Mouse (Mus musculus): ENCODE measurements around the gene Il17c. TPM values are rescaled to one million over a fixed set of nuclear protein-coding genes. Genes with fewer than 3 reads are reported as not detected.

The Il17c gene
- polyA plus RNA-seq, 1 experiment from 2014 or later = not detected

DNA sequence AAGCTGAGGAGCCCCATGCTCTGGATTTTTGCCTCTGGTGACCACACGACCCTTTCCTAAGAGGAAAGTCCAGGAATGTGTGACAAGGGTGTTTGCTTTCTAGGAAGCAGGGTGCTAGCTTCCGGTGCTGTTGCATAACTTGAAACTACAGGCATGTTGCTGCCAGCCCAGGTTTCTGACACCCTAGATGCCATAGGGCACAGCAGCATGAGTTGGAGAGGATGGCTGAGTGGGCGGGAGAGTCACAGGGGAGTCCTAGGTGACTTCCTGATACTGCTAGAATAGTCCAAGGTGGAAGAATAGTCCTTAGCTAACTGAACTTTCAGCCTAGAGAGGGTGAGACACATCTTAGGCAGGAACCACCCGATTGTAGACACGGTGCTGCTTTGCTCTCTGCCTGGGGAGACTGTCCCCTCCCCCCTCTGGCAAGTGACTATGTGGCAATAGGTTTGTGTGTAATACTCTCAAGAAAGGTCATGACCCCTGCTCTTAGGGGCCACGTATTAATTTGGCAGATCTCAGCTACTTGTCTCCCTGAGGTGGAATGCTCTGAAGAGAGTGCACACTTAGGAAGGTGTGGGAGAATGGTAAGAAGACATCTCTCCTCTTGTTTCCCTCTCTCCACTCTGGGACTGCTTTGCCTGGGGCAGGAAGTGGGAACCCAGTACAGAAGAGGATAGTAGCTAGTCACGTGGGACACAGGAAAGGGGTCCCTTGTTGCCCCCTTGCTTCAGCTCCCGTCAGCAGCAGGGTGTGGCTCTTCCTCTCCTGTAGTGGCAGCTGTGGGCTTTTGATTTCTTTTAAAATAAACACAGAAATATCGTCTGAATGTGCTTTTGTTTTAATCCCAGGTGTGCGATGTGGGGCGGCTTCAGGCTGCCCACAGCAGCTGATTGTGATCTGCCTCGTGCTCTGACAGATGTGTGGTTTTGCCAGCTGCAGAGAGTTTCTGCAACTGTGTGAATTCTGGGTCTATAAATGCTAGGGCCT lies 42.1 kb downstream of the Il17c start:
- Histone ChIP-seq H3K36me3 (peaks cover 37% of the 10 kb centered on the region), H3K9me3 (replicated peaks) (no peaks in the 10 kb centered on the region), H3K9ac (no peak overlapping the region), H3K27ac (no peak overlapping the region), H3K4me3 (replicated peaks) (no peak overlapping the region), H3K4me1 (peaks cover 25% of the 10 kb centered on the region), H3K4me2 (no peak overlapping the region), H3K27me3 (peaks cover 42% of the 10 kb centered on the region)
- ATAC-seq (replicated peaks; ENCODE audit: low FRiP score) = no peak
- WGBS = 47% methylated on average over 12 of the region's 12 CpGs

- Histone ChIP-seq H3K4me3 (replicated peaks) (no peak overlapping the region), H3K9me3 (replicated peaks) (no peaks in the 10 kb centered on the region), H3K36me3 (peaks cover 40% of the 10 kb centered on the region), H3K27me3 (peaks cover 32% of the 10 kb centered on the region), H3K4me2 (no peak overlapping the region), H3K4me1 (peaks cover 24% of the 10 kb centered on the region), H3K9ac (no peak overlapping the region), H3K27ac (no peak overlapping the region)
- WGBS = 67% methylated on average over 7 of the region's 7 CpGs
- ATAC-seq (replicated peaks; ENCODE audit: low FRiP score) = no peak
Observed at GRCm38 (mm10) chr8:122464985-122465384, 43.2 kb downstream of the Il17c start.

DNA sequence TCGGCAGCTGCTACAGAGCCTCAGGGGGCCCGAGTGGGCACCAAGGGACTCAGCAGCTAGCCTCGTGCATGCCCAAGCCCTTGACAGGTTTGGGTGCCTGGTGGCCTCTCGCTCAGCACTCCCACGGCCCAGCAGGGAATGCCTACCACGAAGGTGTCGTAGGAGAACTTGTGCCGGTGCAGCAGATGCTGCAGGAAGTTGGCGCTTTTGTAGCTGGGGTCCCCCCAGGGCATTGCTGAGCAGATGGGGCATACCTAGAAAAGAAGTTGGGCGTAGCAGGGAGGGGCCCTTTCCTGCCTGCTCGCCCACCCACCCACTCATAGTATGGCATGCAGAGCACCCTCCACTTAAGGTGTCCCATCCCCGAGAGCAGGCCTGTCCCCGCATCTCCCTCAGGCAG lies 46.0 kb downstream of the Il17c start:
- H3K27me3 ChIP-seq = peaks cover 4% of the 10 kb centered on the region
- H3K27ac ChIP-seq = no peak overlapping the region
- ATAC-seq (replicated peaks; ENCODE audit: low FRiP score) = no peak
- H3K9me3 ChIP-seq (replicated peaks) = no peaks in the 10 kb centered on the region
- H3K4me3 ChIP-seq (replicated peaks) = no peak overlapping the region
- 0 out of 2 replicates have a peak, but pooled peaks cover 3% of the 10 kb centered on the region for H3K4me1 ChIP-seq
- WGBS = 91% methylated on average over 13 of the region's 13 CpGs
- peaks cover 60% of the 10 kb centered on the region for H3K36me3 ChIP-seq
- no peak overlapping the region for H3K9ac ChIP-seq
- no peak overlapping the region for H3K4me2 ChIP-seq

- 73% methylated on average over 6 of the region's 6 CpGs for WGBS
- Histone ChIP-seq H3K27ac (no peak overlapping the region), H3K36me3 (peaks cover 74% of the 10 kb centered on the region), H3K9me3 (replicated peaks) (no peaks in the 10 kb centered on the region), H3K4me2 (no peak overlapping the region), H3K4me1 (peaks cover 6% of the 10 kb centered on the region), H3K27me3 (no peaks in the 10 kb centered on the region), H3K4me3 (replicated peaks) (no peak overlapping the region), H3K9ac (no peak overlapping the region)
- ATAC-seq (replicated peaks; ENCODE audit: low FRiP score) = no peak
Observed at GRCm38 (mm10) chr8:122469407-122469806, 47.6 kb downstream of the Il17c start.

DNA sequence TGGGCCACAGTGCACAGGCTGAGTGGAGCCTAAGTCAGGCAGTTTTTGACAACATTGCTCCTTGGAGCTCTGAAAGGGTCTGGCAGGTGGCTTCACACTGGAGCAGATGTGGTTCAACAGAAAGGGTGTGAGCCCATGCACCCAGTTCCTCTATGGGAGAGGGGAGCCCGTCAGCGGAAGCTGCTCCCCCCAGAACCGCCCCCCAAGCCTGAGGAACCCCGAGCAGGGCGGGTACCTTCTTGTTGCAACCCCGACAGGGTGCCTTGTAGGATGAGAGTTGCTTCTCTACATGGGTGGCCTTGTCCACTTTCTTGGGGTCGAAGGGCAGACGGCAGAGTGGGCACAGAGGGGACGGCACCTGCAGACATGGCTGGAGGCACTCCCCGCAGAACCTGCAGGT lies 48.1 kb downstream of the Il17c start:
- peaks cover 74% of the 10 kb centered on the region for H3K36me3 ChIP-seq
- ATAC-seq (replicated peaks; ENCODE audit: low FRiP score) = no peak
- no peak overlapping the region for H3K27ac ChIP-seq
- WGBS = 87% methylated on average over 10 of the region's 10 CpGs
- H3K9me3 ChIP-seq (replicated peaks) = no peaks in the 10 kb centered on the region
- H3K4me3 ChIP-seq (replicated peaks) = no peak overlapping the region
- no peaks in the 10 kb centered on the region for H3K27me3 ChIP-seq
- H3K9ac ChIP-seq = no peak overlapping the region
- no peak overlapping the region for H3K4me2 ChIP-seq
- H3K4me1 ChIP-seq = peaks cover 11% of the 10 kb centered on the region

DNA sequence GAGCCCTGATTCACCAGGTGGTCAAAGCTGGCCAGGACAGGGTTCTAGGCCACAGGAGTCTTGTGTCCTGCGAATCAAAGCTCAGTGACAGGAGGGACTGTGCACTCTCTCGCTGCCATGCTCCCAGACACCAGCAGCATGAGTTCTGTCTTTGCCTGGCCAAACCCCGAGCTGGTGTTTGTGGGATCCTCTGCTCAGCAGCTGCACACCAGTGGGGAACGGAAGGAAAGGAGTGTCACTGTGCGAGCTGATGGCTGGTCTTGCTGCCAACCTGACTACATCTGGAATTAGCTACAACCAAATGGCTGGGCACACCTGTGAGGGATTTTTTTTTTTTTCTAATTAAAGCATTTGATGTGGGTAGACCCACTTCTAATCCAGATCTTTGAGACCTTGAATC lies 48.9 kb downstream of the Il17c start:
- H3K27me3 ChIP-seq = no peaks in the 10 kb centered on the region
- no peak overlapping the region for H3K4me2 ChIP-seq
- ATAC-seq (replicated peaks; ENCODE audit: low FRiP score) = no peak
- no peak overlapping the region for H3K4me3 ChIP-seq (replicated peaks)
- H3K4me1 ChIP-seq = peaks cover 15% of the 10 kb centered on the region
- no peak overlapping the region for H3K27ac ChIP-seq
- WGBS = 87% methylated on average over 5 of the region's 5 CpGs
- no peaks in the 10 kb centered on the region for H3K9me3 ChIP-seq (replicated peaks)
- peaks cover 69% of the 10 kb centered on the region for H3K36me3 ChIP-seq
- H3K9ac ChIP-seq = no peak overlapping the region

Small RNA genes lying within 50 kb of the gene (microRNA-seq; reads per million reads assigned to microRNA genes)
- gene Gm24366 = not detected

Other genes with a start within 250 kb of the Il17c start
- gene Zfpm1, start 139.9 kb upstream of the Il17c start, polyA plus RNA-seq (2015; fragmentation: Nextera tagmentation; extraction: Ambion mirVana) = 2.2 and 2.4 TPM in 2 replicates
- gene Trhr2, start 61.3 kb upstream of the Il17c start, polyA plus RNA-seq (2015; fragmentation: Nextera tagmentation; extraction: Ambion mirVana) = not detected in 2 replicates
- gene Zc3h18, start 45.4 kb upstream of the Il17c start, polyA plus RNA-seq (2015; fragmentation: Nextera tagmentation; extraction: Ambion mirVana) = 53.2 and 53.9 TPM in 2 replicates
- 310 and 320 TPM in 2 replicates for gene Cyba, start 10.9 kb downstream of the Il17c start, polyA plus RNA-seq (2015; fragmentation: Nextera tagmentation; extraction: Ambion mirVana)
- 32.7 and 37.5 TPM in 2 replicates for gene Mvd, start 21.4 kb downstream of the Il17c start, polyA plus RNA-seq (2015; fragmentation: Nextera tagmentation; extraction: Ambion mirVana)
- gene Snai3, start 38.7 kb downstream of the Il17c start, polyA plus RNA-seq (2015; fragmentation: Nextera tagmentation; extraction: Ambion mirVana) = 0.34 and 0.78 TPM in 2 replicates
- 37.7 and 39.8 TPM in 2 replicates for gene Rnf166, start 54.0 kb downstream of the Il17c start, polyA plus RNA-seq (2015; fragmentation: Nextera tagmentation; extraction: Ambion mirVana)
- gene Ctu2, start 54.1 kb downstream of the Il17c start, polyA plus RNA-seq (2015; fragmentation: Nextera tagmentation; extraction: Ambion mirVana) = 48.6 and 55.7 TPM in 2 replicates
- gene Piezo1, start 129.3 kb downstream of the Il17c start, polyA plus RNA-seq (2015; fragmentation: Nextera tagmentation; extraction: Ambion mirVana) = 13.2 and 17.8 TPM in 2 replicates
- 40.8 and 50.4 TPM in 2 replicates for gene Cdt1, start 146.0 kb downstream of the Il17c start, polyA plus RNA-seq (2015; fragmentation: Nextera tagmentation; extraction: Ambion mirVana)
- gene Aprt, start 154.9 kb downstream of the Il17c start, polyA plus RNA-seq (2015; fragmentation: Nextera tagmentation; extraction: Ambion mirVana) = 333 and 353 TPM in 2 replicates
- gene Galns, start 189.4 kb downstream of the Il17c start, polyA plus RNA-seq (2015; fragmentation: Nextera tagmentation; extraction: Ambion mirVana) = 14.0 and 16.0 TPM in 2 replicates
- 51.8 and 54.8 TPM in 2 replicates for gene Trappc2l, start 189.6 kb downstream of the Il17c start, polyA plus RNA-seq (2015; fragmentation: Nextera tagmentation; extraction: Ambion mirVana)
- gene Pabpn1l, start 200.7 kb downstream of the Il17c start, polyA plus RNA-seq (2015; fragmentation: Nextera tagmentation; extraction: Ambion mirVana) = 0.18 TPM in 1 of 2 replicates, not detected in the other

Measured in kidney, embryonic 15.5 days (tissue).